Mouse (Mus musculus): Measurements from ENCODE around the gene Slc27a3. TPM values are rescaled to one million over a fixed set of nuclear protein-coding genes. Genes with fewer than 3 reads are reported as not detected.
"Not testable (repeated sequence)": the region's sequence is repeated elsewhere in the genome, so short reads cannot be mapped to it uniquely, and the experiment has no call there.

The Slc27a3 gene
- total RNA-seq, 2 experiments from 2014 or later, result 2.1 to 3.4 TPM

- no peak for DNase-seq
Observed at GRCm38 (mm10) chr3:90391004-90391403, 1.3 kb upstream of the Slc27a3 start.

GRCm38 (mm10) chr3:90388726-90389510, 820 bp downstream of the Slc27a3 start:
- DNase-seq, result peak; percentile 63

- DNase-seq, result no peak
Observed at GRCm38 (mm10) chr3:90388192-90388591, 1.5 kb downstream of the Slc27a3 start.

GRCm38 (mm10) chr3:90387483-90387882, 2.3 kb downstream of the Slc27a3 start:
- peak; percentile 33 for DNase-seq

GRCm38 (mm10) chr3:90386817-90387216, 2.9 kb downstream of the Slc27a3 start:
- no peak for DNase-seq

- DNase-seq, result no peak
Observed at GRCm38 (mm10) chr3:90384851-90385375, 4.8 kb downstream of the Slc27a3 start.

GRCm38 (mm10) chr3:90383690-90384089, 6.0 kb downstream of the Slc27a3 start:
- no peak for DNase-seq

- no peak for DNase-seq
Observed at GRCm38 (mm10) chr3:90381727-90382126, 8.0 kb downstream of the Slc27a3 start.

GRCm38 (mm10) chr3:90378496-90378895, 11.2 kb downstream of the Slc27a3 start:
- no peak for DNase-seq

- DNase-seq, result no peak
Observed at GRCm38 (mm10) chr3:90376247-90376585, 13.5 kb downstream of the Slc27a3 start.

- no peak for DNase-seq
Observed at GRCm38 (mm10) chr3:90375562-90376246, 14.0 kb downstream of the Slc27a3 start.

- DNase-seq, result no peak
Observed at GRCm38 (mm10) chr3:90374368-90374767, 15.4 kb downstream of the Slc27a3 start.

- peak; percentile 83 for DNase-seq
Observed at GRCm38 (mm10) chr3:90373432-90374028, 16.2 kb downstream of the Slc27a3 start.

GRCm38 (mm10) chr3:90372817-90373216, 16.9 kb downstream of the Slc27a3 start:
- no peak for DNase-seq

GRCm38 (mm10) chr3:90371857-90372256, 17.9 kb downstream of the Slc27a3 start:
- no peak for DNase-seq

- DNase-seq, result no peak
Observed at GRCm38 (mm10) chr3:90369041-90369440, 20.7 kb downstream of the Slc27a3 start.

- no peak for DNase-seq
Observed at GRCm38 (mm10) chr3:90367001-90367632, 22.6 kb downstream of the Slc27a3 start.

GRCm38 (mm10) chr3:90362346-90362745, 27.4 kb downstream of the Slc27a3 start:
- DNase-seq, result no peak

- no peak for DNase-seq
Observed at GRCm38 (mm10) chr3:90361476-90361875, 28.3 kb downstream of the Slc27a3 start.

GRCm38 (mm10) chr3:90359230-90359629, 30.5 kb downstream of the Slc27a3 start:
- DNase-seq, result no peak

- no peak for DNase-seq
Observed at GRCm38 (mm10) chr3:90357959-90358358, 31.8 kb downstream of the Slc27a3 start.

- no peak for DNase-seq
Observed at GRCm38 (mm10) chr3:90347847-90348246, 41.9 kb downstream of the Slc27a3 start.

GRCm38 (mm10) chr3:90342853-90343252, 46.9 kb downstream of the Slc27a3 start:
- not testable (repeated sequence) for DNase-seq
